Mouse (Mus musculus) limb, embryonic 15.5 days (tissue): ENCODE measurements at regions not wholly inside any gene's neighbourhood (a gene's known extent, or its start where the extent isn't known, plus 50 kb on each side); places are given as distances from the start of the nearest gene placed in this dataset.

Source experiments
- ATAC-seq: fragments of 200-750 bp; cut with Nextera tagmentation; 2 replicates; pipeline ENCODE4 v1.8.0; 2017; ENCODE audit warnings: low read depth, moderate TSS enrichment; ENCODE audit not compliant: insufficient number of reproducible peaks, low FRiP score, low TSS enrichment
- H3K27ac ChIP-seq: fragments of 300-500 bp; sonication (generic); 2 replicates; pipeline ENCODE4 v1.5.1; 2015; ENCODE audit warnings: moderate library complexity, mild to moderate bottlenecking, inconsistent platforms
- H3K27me3 ChIP-seq: fragments of 300-500 bp; sonication (generic); 2 replicates; pipeline ENCODE4 v1.6.1; 2015; ENCODE audit warnings: inconsistent platforms
- H3K36me3 ChIP-seq: fragments of 300-500 bp; sonication (generic); 2 replicates; pipeline ENCODE4 v1.6.1; 2015; ENCODE audit warnings: inconsistent platforms
- H3K4me1 ChIP-seq: fragments of 300-500 bp; sonication (generic); 2 replicates; pipeline ENCODE4 v1.6.1; 2015; ENCODE audit warnings: inconsistent platforms
- H3K4me2 ChIP-seq: fragments of 300-500 bp; sonication (generic); 2 replicates; pipeline ENCODE4 v1.6.1; 2015; ENCODE audit warnings: mild to moderate bottlenecking, inconsistent platforms
- H3K4me3 ChIP-seq: fragments of 300-500 bp; sonication (generic); 2 replicates; pipeline ENCODE4 v1.5.1; 2015; ENCODE audit warnings: mild to moderate bottlenecking, inconsistent platforms
- H3K9ac ChIP-seq: fragments of 300-500 bp; sonication (generic); 2 replicates; pipeline ENCODE4 v1.6.1; 2015; ENCODE audit warnings: inconsistent platforms
- H3K9me3 ChIP-seq: fragments of 300-500 bp; sonication (generic); 2 replicates; pipeline ENCODE4 v1.6.1; 2016; ENCODE audit warnings: inconsistent platforms
- WGBS: fragments of 180-500 bp; shearing (Covaris S2); methylation state at CpG from one replicate; pipeline ENCODE4 v1.1.7; 2015; 5-methylcytosine and 5-hydroxymethylcytosine counted together

DNA sequence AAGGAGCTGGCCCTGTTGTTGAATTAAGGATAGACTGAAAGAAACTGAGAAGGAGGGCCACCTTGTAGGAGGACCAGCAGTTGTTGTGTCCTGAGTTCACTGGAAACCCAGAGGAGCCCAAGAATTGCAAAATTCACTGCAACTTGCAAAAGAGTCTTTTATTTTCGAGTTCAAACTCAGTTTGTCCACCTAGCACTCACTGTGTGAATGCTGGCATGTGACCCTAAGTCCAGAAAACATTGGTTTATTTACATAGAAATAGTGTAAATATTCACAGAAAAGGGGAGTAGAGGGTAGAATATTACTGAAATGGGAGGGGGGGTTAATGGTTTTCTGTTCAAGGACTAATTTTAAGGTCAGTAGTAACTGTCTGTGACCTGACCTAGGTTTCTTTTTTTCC lies 394.7 kb downstream of the 4933405O20Rik start:
- no peak for ATAC-seq
- WGBS = 45% methylated on average over 1 of the region's 1 CpGs

DNA sequence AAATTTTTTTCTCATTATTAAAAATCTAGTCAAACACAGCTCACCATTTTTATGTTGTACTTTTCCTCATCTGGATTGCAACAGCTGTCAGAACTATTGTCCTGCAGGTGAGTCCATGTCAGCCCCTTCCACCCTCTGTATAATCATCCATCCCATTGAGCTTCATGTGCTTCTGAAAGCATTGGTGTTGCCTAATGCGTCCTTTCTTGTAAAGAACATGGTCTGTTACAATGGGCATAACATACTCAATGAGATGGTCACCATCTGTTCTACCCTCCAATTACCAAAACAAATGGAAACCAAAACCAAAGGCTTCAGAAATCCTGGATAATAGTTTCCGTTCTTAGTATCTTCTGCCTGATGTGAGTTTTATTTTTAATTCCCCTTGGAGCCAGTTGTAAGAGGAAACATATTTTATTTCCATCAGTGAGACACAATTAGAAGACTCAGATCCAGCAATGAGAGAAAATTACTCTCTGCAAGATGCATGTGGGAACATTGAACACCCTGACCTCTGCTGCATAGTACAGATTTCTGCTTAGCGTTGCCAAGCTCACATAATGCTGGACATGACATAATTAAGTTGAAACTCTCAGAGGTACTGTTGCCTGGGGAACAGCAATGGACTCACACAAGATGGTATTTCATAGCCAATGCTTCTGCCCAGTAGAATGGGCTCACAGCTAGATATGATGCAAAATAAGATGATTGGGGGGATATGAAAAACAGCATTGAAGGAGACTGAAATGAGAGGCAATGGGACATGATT lies 443.1 kb downstream of the 4933405O20Rik start:
- Histone ChIP-seq H3K27ac (no peak overlapping the region), H3K27me3 (no peaks in the 10 kb centered on the region), H3K4me1 (no peaks in the 10 kb centered on the region), H3K9ac (no peak overlapping the region), H3K4me3 (no peak overlapping the region), H3K36me3 (no peaks in the 10 kb centered on the region), H3K4me2 (no peak overlapping the region), H3K9me3 (no peaks in the 10 kb centered on the region)
- WGBS = 77% methylated on average over 3 of the region's 3 CpGs
- ATAC-seq = no peak

More for the DNA sequence above, 394.7 kb downstream of the 4933405O20Rik start:
- Histone ChIP-seq H3K27me3 (no peaks in the 10 kb centered on the region), H3K27ac (no peak overlapping the region), H3K4me1 (no peaks in the 10 kb centered on the region), H3K9ac (no peak overlapping the region), H3K4me3 (no peak overlapping the region), H3K4me2 (no peak overlapping the region), H3K9me3 (no peaks in the 10 kb centered on the region), H3K36me3 (no peaks in the 10 kb centered on the region)

DNA sequence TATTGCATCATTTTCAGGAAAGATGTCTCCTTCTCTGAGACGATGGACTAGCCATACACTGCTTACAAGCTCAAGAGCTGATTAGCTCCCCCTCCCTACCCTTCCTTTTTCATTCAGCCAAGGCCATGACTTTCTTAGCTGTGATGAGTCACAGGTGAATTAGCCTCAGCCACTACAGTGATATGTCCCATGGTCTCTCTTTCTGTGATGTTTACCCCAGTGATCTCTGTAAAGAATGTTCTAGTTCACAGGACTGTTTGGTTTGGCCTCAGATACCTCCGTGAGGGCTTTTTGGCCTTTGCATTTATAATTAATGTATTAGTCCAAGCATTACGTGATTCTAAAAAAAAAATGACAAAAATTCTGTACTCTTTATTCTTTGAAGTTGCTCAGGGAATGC lies 452.5 kb downstream of the 4933405O20Rik start:
- Histone ChIP-seq H3K9ac (no peak overlapping the region), H3K4me2 (no peak overlapping the region), H3K4me1 (no peaks in the 10 kb centered on the region), H3K4me3 (no peak overlapping the region), H3K27ac (no peak overlapping the region), H3K27me3 (no peaks in the 10 kb centered on the region), H3K36me3 (no peaks in the 10 kb centered on the region), H3K9me3 (no peaks in the 10 kb centered on the region)
- 81% methylated on average over 3 of the region's 3 CpGs for WGBS
- no peak for ATAC-seq

DNA sequence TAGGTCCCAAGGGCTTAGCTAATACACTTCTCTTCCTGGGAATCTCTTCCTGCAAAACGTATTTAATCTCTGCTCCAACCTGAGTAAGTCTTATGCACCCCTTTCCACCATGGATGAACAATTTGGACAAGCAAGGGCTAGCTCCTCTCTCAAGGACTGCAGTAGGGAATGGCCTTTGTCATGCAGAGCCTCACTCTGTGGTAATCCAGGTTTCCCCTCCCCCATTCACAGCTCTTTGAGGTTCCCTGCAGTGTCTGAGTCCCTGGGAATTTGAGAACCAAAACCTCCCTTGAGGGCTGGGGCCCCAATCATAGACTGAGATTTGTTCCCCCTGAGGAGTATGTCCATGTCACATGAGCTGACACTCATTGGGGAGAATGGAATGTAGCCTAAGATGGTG lies 442.5 kb upstream of the Ano5 start:
- no peak overlapping the region for H3K27ac ChIP-seq
- WGBS = 13% methylated on average over 1 of the region's 1 CpGs
- no peaks in the 10 kb centered on the region for H3K27me3 ChIP-seq
- no peak for ATAC-seq
- H3K9ac ChIP-seq = no peak overlapping the region
- no peak overlapping the region for H3K4me3 ChIP-seq
- no peaks in the 10 kb centered on the region for H3K4me1 ChIP-seq
- no peak overlapping the region for H3K4me2 ChIP-seq
- no peaks in the 10 kb centered on the region for H3K9me3 ChIP-seq
- H3K36me3 ChIP-seq = no peaks in the 10 kb centered on the region

DNA sequence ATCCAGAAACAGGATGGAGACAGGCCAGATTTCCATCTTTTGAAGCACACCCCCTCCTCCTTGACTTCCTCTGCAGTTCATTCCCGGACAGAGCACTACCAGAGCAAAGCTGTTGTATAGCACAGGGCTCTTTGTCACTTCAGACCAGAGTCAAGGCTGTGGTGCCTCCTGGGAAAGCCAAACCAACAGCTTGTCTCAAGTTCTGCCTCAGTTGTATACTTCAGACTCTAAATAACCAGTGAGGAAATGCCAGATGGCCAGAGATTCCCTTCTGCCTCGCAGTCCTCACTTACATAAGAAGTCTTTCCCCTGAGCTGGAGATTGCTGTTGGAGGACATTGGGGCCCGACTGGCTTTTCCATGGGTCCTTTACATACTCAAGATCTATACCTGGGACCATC lies 417.1 kb upstream of the Ano5 start:
- 64% methylated on average over 3 of the region's 3 CpGs for WGBS
- H3K4me3 ChIP-seq = no peak overlapping the region
- H3K27me3 ChIP-seq = no peaks in the 10 kb centered on the region
- no peaks in the 10 kb centered on the region for H3K36me3 ChIP-seq
- no peaks in the 10 kb centered on the region for H3K9me3 ChIP-seq
- no peak overlapping the region for H3K4me2 ChIP-seq
- H3K4me1 ChIP-seq = no peaks in the 10 kb centered on the region
- H3K9ac ChIP-seq = no peak overlapping the region
- H3K27ac ChIP-seq = no peak overlapping the region
- ATAC-seq = no peak

DNA sequence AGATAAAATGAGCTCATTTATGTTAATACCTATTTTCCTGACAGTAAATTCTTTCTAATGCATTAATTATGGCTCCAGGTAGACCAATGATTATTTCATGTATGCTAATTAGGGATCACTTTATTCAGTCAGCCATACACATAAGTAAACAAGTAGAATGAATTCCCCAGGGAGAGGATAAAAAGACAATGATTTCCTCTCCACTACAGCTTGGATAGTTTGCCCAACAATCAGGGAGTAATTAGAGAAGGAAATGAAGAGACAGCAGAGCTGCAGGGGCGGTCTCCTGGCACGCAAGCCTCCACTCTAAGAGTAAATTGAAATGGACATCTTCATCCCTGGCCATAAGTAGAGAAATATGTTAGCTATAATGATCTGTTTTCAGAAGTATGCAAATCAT lies 409.7 kb upstream of the Ano5 start:
- Histone ChIP-seq H3K36me3 (no peaks in the 10 kb centered on the region), H3K27me3 (no peaks in the 10 kb centered on the region), H3K4me3 (no peak overlapping the region), H3K9me3 (no peaks in the 10 kb centered on the region), H3K9ac (no peak overlapping the region), H3K27ac (no peak overlapping the region), H3K4me1 (no peaks in the 10 kb centered on the region), H3K4me2 (no peak overlapping the region)
- ATAC-seq = no peak
- WGBS = 57% methylated on average over 2 of the region's 2 CpGs

DNA sequence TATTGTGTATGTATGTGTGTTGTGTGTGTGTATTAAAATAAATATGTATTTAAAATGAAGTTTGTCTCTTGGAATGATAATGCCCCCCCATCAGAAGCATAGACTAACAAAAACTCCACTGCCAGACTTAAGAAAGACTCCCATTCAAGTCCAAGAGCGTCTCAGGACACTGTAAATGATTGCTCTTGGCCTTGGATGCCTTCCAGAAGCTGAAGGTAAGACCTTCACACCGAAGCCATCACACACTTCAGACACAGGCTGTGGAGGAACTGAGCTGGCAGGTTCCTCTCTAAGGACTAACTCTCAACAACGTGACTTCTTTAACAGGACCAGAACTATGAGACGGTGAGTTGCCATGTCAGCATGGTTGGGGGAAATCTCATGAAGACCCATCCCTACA lies 370.0 kb upstream of the Ano5 start:
- Histone ChIP-seq H3K4me1 (no peaks in the 10 kb centered on the region), H3K4me2 (no peak overlapping the region), H3K27ac (no peak overlapping the region), H3K4me3 (no peak overlapping the region), H3K9me3 (no peaks in the 10 kb centered on the region), H3K36me3 (no peaks in the 10 kb centered on the region), H3K9ac (no peak overlapping the region), H3K27me3 (no peaks in the 10 kb centered on the region)
- no peak for ATAC-seq
- WGBS = 82% methylated on average over 4 of the region's 4 CpGs

DNA sequence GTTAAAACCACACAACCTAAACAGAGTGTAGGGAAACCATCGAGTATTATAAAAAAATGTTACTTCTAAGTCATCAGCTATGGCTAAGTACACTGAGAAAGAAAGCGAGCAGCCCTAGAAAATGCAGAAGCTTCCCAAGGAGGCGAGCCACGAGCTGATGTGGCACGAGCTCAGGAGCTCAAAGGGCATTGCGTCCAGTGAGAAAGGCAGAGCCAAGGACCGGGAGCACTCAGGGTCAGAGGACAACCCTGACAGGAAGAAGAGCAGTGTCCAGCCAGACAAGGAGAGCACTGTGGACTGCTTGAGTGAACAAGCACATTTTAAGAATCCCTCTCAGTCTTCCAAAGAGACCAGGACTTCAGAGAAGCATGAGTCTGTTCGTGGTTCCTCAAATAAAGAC lies 335.6 kb upstream of the Ano5 start:
- WGBS = 86% methylated on average over 8 of the region's 8 CpGs
- H3K9ac ChIP-seq = no peak overlapping the region
- no peak overlapping the region for H3K4me2 ChIP-seq
- H3K4me1 ChIP-seq = no peaks in the 10 kb centered on the region
- H3K27ac ChIP-seq = no peak overlapping the region
- no peak overlapping the region for H3K4me3 ChIP-seq
- no peak for ATAC-seq
- no peaks in the 10 kb centered on the region for H3K27me3 ChIP-seq
- H3K36me3 ChIP-seq = no peaks in the 10 kb centered on the region
- H3K9me3 ChIP-seq = no peaks in the 10 kb centered on the region

DNA sequence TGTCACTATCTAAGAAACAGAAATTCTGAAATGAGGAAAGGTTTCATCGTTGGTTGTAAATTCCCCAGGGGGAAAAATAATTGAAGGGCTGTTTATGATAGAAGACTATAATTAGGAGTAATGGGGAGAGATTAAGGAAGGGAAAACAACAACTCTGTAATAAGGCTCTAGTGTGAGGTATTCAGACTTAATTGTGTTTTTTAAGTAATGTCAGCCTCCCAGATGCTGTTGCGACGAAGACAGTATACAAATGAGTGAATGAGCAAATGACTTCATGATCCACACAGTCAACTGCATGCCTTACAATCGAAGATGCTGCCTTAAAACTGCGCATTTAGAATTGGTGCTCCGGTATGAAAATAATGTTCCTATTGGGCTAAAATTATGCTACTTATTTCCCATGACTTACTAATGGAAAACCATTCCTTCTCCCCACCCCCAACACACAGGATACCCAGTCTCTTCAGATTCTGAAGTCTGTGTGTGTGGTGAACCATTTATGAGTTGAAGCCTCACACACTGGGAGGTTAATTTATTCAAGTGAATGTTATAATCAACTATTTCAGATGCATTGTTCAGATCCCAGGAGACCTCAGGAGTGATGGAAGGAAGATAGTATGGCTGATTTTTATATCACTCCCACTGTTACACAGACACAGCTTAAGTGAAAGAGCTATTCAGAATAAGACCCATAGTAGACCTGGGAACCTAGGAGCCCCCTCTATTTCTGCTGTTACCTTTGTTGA lies 295.2 kb upstream of the Ano5 start:
- no peak overlapping the region for H3K4me2 ChIP-seq
- ATAC-seq = no peak
- 74% methylated on average over 6 of the region's 6 CpGs for WGBS

DNA sequence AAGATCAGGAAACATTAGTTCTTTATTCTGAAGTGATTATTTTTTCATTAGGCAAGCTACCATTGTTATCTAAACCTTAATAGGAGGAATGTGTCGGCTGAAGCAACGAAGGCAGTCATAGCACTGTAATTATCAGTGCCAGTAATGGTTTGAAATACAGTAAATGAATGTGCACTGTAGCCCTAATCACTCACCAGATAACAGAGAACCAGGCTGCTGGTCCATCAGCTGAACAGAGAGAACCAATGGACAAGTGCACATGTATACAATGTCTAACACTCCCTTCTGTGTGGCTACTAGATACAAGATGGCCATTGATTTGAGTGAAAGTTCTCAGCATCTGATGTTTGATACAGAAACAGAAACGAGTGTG lies 294.6 kb upstream of the Ano5 start:
- no peaks in the 10 kb centered on the region for H3K36me3 ChIP-seq
- H3K9ac ChIP-seq = no peak overlapping the region
- no peaks in the 10 kb centered on the region for H3K9me3 ChIP-seq
- no peak overlapping the region for H3K27ac ChIP-seq
- no peak overlapping the region for H3K4me3 ChIP-seq
- no peak for ATAC-seq
- H3K4me1 ChIP-seq = no peaks in the 10 kb centered on the region
- no peak overlapping the region for H3K4me2 ChIP-seq
- no peaks in the 10 kb centered on the region for H3K27me3 ChIP-seq
- 78% methylated on average over 3 of the region's 3 CpGs for WGBS

More for the DNA sequence above, 295.2 kb upstream of the Ano5 start:
- H3K36me3 ChIP-seq = no peaks in the 10 kb centered on the region
- H3K27ac ChIP-seq = no peak overlapping the region
- no peaks in the 10 kb centered on the region for H3K4me1 ChIP-seq
- H3K9me3 ChIP-seq = no peaks in the 10 kb centered on the region
- H3K4me3 ChIP-seq = no peak overlapping the region
- no peaks in the 10 kb centered on the region for H3K27me3 ChIP-seq
- H3K9ac ChIP-seq = no peak overlapping the region

DNA sequence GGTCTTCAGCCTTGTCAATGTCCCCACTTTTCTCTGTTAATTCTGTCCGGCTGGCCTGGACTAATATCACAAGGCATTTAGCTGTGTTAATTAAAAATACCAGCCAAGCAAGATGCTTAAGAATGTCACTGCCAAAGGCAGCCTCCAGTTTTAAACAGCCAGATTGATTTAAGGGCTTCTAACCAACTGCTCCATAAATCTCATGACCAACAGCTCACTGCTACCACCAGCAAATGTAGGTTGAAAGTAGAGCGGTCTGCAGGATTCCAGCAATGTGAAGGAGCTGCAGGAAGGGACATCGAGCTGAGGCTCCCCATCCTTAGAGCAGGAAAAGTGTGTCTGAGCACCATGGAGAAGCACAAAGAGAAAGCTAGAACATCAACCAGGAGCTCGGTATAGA lies 289.5 kb upstream of the Ano5 start:
- ATAC-seq = no peak
- Histone ChIP-seq H3K36me3 (no peaks in the 10 kb centered on the region), H3K4me1 (no peaks in the 10 kb centered on the region), H3K4me2 (no peak overlapping the region), H3K27me3 (no peaks in the 10 kb centered on the region), H3K9me3 (no peaks in the 10 kb centered on the region), H3K27ac (no peak overlapping the region), H3K9ac (no peak overlapping the region), H3K4me3 (no peak overlapping the region)
- WGBS = 64% methylated on average over 4 of the region's 4 CpGs

DNA sequence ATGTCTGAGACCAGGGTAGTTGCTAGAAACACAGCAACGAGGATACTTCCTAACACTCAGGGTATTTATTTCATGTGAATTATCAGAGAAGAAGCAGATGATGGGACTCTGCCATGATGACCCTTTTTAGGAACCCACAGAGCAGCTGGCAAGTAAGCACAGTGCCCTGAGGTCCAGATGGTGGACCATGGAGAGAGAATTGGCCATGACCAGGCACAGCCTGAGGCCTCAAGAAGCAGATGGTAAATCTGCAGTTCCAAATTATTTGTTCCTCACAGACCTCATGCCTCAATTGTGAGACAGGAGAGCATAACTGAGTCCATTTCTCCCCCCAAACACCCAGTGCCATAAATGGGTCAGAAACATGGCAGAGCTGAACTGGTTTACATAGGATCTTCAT lies 289.0 kb upstream of the Ano5 start:
- no peaks in the 10 kb centered on the region for H3K4me1 ChIP-seq
- no peaks in the 10 kb centered on the region for H3K36me3 ChIP-seq
- no peak for ATAC-seq
- 71% methylated on average over 1 of the region's 1 CpGs for WGBS
- no peak overlapping the region for H3K27ac ChIP-seq
- no peak overlapping the region for H3K4me2 ChIP-seq
- H3K9ac ChIP-seq = no peak overlapping the region
- H3K9me3 ChIP-seq = no peaks in the 10 kb centered on the region
- no peaks in the 10 kb centered on the region for H3K27me3 ChIP-seq
- no peak overlapping the region for H3K4me3 ChIP-seq
